Mouse (Mus musculus) embryonic fibroblast, embryonic 13.5 days (primary cell): Measurements from ENCODE around the gene Spred2.

Experiments used
- CTCF ChIP-seq: IDR thresholded peaks from 2 replicates; pipeline ENCODE4 v1.5.1; 2011; ENCODE audit warnings: mild to moderate bottlenecking, control low read depth, low read length, moderate library complexity, borderline replicate concordance; ENCODE audit not compliant: insufficient read depth
- POLR2A ChIP-seq: IDR thresholded peaks from 2 replicates; pipeline ENCODE4 v1.6.1; 2011; ENCODE audit warnings: low read depth, mild to moderate bottlenecking, control low read depth, low read length, moderate library complexity

DNA sequence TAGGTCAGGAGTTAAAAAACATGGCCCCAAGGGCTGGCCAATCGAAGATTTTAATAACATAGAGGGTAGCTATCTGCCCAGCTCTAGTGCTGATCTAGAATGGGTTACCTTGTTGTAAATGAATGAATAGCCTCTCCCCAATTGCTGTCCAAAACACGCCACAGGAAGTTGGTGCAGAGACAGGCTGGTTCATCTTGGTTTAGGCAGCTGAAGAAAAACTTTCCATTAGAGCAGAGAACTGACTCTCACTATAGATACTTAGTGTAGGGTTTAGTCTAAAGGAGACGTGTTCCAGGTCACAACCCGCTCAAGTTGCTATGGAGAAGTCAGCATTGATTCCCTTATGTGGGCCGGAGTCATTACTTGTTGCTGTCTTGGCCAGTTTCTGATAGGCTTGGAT, 25.6 kb downstream of the Spred2 start:
- TF ChIP-seq CTCF (no peak), POLR2A (no peak)
